Mouse (Mus musculus) 3T3-L1 (cell line): ENCODE data around the gene Moxd2.

Experiments used
- DNase-seq: peaks from one replicate; pipeline ENCODE4 v3.0.0-alpha.2; 2015; ENCODE audit warnings: low read depth, low spot score

Gene Moxd2

DNA sequence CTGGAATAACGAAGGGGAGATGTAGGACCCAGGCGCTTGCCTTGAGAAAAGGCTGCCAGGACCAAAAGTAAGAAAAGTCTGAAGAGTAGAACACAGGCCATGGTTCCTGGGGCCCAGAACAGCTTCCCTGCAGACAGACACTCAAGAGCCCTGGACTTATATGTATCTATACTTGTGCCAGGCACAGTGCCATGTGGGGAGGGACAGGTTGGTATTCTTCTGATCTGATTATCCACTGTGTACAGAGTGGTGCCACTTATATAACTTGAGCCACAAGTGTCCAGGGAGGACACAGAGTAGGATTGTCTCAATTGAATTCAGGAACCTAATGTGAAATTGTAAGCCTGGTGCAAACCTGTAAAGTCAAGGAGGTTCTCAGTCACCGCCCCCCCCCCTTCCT lies at the start of gene Moxd2:
Gene Moxd2 (minus strand): TSS at position 101 of the 400 bp plus-strand sequence.
- no peak for DNase-seq

- DNase-seq: no peak
Observed at GRCm38 (mm10) chr6:40919954-40920353, 32.7 kb upstream of the Moxd2 start.

DNA sequence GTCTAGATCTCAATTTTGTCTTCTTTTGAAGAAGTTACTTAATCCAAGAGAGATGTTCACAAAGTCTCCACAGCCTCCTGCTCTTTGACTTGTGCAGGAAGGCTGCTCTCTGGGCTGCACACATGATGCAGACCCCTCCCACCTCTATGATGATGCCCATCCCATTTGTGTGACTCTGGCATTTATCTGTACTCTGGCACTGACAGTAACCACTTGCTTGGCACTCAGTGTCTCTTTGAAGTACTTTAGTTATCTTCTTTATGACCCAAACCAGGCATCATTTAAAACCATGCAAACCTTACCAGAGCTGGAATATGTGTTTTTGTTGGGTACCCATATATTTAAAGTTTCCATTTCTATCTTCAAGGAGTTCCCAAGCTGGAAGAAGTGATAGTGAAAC lies 13.0 kb upstream of the Moxd2 start, which contains the start of gene Prss58:
Gene Prss58 (minus strand): TSS at position 101 of the 400 bp plus-strand sequence.
- no peak for DNase-seq

DNA sequence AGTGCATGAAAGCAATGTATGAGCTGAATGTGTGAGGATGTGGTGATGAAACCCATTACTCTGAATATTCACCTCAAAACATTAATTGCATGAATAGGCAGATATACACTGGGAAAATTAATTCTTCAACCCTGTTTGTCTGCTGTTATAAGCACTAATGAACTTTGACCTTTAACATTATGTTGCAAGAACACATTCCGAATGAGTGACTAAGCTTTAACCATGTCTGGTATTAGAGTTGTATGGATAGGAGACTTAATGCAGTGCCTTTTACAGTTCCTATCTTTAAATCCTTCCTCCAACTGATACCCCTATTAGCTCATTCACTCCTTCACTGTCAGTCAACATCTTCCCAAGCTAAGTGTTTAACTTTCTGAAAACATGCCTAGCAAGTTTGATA lies 7.4 kb upstream of the Moxd2 start:
- peak; percentile 58 for DNase-seq

DNA sequence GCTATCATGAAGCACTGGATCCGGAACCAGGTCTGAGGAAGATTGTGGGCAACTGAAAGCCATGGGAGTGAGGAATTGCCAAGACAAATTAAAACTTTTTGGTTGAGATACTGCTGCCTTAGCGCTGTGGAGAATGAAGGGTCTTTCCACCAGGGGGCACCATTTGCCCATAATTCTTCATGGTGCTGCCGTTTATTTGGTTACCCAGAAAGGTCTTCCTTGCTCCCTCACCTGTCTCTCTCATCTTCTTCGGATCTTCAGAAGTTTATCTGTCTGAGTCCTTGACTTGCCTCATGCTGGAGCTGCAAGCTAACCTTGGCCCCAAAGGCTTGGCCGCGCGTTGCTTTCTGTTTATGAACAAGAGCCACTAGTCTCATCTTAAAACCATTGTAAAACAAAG lies 6.3 kb upstream of the Moxd2 start:
- DNase-seq: peak; percentile 76

- no peak for DNase-seq
Observed at GRCm38 (mm10) chr6:40891754-40892153, 4.5 kb upstream of the Moxd2 start.

- DNase-seq: no peak
Observed at GRCm38 (mm10) chr6:40890973-40891372, 3.7 kb upstream of the Moxd2 start.

- DNase-seq: peak; percentile 9
Observed at GRCm38 (mm10) chr6:40845283-40845682, 42.0 kb downstream of the Moxd2 start.
